Mouse (Mus musculus): ENCODE measurements around the gene Ap1s3. TPM values are rescaled to one million over a fixed set of nuclear protein-coding genes. Genes with fewer than 3 reads are reported as not detected.

The Ap1s3 gene
- 0.35 and 0.62 TPM in 2 replicates for polyA plus RNA-seq (2015; fragmentation: Nextera tagmentation; extraction: Ambion mirVana)

DNA sequence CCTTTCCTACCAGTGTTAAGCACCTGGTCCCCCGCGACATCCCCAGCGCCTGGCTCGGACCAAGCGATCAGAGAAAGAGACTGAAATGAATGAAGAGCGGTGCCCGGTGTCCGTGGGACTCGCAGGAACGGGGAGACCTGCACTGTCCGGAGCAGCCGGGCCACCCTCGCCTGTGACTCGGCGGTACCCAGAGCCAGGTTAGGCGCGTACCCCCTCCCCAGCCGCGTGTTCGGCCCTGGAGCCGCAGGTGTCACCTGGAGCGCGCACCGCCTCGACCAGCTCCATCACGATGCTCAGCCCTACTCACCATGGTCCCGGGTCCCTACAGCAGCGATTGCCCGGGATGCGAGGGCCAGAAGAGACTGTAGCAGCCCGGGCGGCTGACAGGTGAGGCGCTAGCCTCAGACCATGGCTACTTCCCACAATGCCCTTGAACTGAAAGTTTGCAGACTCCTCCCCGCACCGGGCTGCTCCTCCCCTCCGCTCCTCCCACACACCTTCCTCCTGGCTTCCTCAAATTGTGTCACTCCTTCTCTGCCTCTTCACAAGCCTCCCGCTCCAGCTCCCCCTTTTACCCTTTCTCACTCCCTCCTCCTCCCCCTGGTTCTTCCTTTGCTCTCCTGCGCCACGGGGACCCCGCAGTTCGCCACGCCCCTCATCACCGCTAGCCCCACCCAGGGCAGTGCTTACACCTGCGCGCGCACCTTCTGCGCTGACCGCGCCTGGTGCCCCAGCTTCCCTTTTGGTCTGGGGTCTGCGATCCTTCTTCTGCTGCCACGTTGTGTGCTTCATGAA is at the start of gene Ap1s3:
Gene Ap1s3 (minus strand): TSS at position 430 of the 795 bp plus-strand sequence.
- Histone ChIP-seq H3K27ac (ENCODE audit: low read length) (peak within 1 kb of the TSS; percentile 57; the same call in 1 of the 2 replicates), H3K27me3 (replicated peaks; ENCODE audit: control insufficient read depth, insufficient read depth, low read length) (peaks cover 7% of the 10 kb centered on the region; the same call in 1 of the 2 replicates), H3K36me3 (ENCODE audit: control insufficient read depth, insufficient read depth, low read length) (no peaks in the 10 kb centered on the region), H3K4me3 (ENCODE audit: low read length) (peak within 1 kb of the TSS; percentile 63), H3K4me1 (ENCODE audit: control insufficient read depth, insufficient read depth, low read length) (no peaks in the 10 kb centered on the region), H3K9me3 (ENCODE audit: control insufficient read depth, low read length) (no peaks in the 10 kb centered on the region), H3K4me2 (ENCODE audit: low read depth, low read length) (peak within 1 kb of the TSS; percentile 78), H3K9ac (ENCODE audit: low read depth, low read length) (peak within 1 kb of the TSS; percentile 78)
- peak; percentile 97 for ATAC-seq
- WGBS: under 1% methylated on average over 51 of the region's 51 CpGs

- H3K4me1 ChIP-seq (ENCODE audit: control insufficient read depth, insufficient read depth, low read length): no peaks in the 10 kb centered on the region
- H3K9me3 ChIP-seq (ENCODE audit: control insufficient read depth, low read length): no peaks in the 10 kb centered on the region
- H3K4me3 ChIP-seq (ENCODE audit: low read length): no peak overlapping the region
- 92% methylated on average over 13 of the region's 13 CpGs for WGBS
- ATAC-seq: no peak
- H3K36me3 ChIP-seq (ENCODE audit: control insufficient read depth, insufficient read depth, low read length): peaks cover 5% of the 10 kb centered on the region
- H3K27ac ChIP-seq (ENCODE audit: low read length): no peak overlapping the region
- H3K9ac ChIP-seq (ENCODE audit: low read depth, low read length): no peak overlapping the region
- H3K27me3 ChIP-seq (replicated peaks; ENCODE audit: control insufficient read depth, insufficient read depth, low read length): no peaks in the 10 kb centered on the region
- H3K4me2 ChIP-seq (ENCODE audit: low read depth, low read length): no peak overlapping the region
These were observed 42.6 kb upstream of the Ap1s3 start for GRCm38 (mm10) chr1:79714152-79714923.

GRCm38 (mm10) chr1:79713081-79713480 is 41.3 kb upstream of the Ap1s3 start:
- no peak for ATAC-seq
- Histone ChIP-seq H3K9ac (ENCODE audit: low read depth, low read length) (no peak overlapping the region), H3K9me3 (ENCODE audit: control insufficient read depth, low read length) (no peaks in the 10 kb centered on the region), H3K36me3 (ENCODE audit: control insufficient read depth, insufficient read depth, low read length) (peaks cover 5% of the 10 kb centered on the region), H3K4me3 (ENCODE audit: low read length) (no peak overlapping the region), H3K27ac (ENCODE audit: low read length) (no peak overlapping the region), H3K27me3 (replicated peaks; ENCODE audit: control insufficient read depth, insufficient read depth, low read length) (no peaks in the 10 kb centered on the region), H3K4me2 (ENCODE audit: low read depth, low read length) (no peak overlapping the region), H3K4me1 (ENCODE audit: control insufficient read depth, insufficient read depth, low read length) (no peaks in the 10 kb centered on the region)
- 86% methylated on average over 5 of the region's 5 CpGs for WGBS

GRCm38 (mm10) chr1:79711147-79712126 is 39.7 kb upstream of the Ap1s3 start:
- Histone ChIP-seq H3K27me3 (replicated peaks; ENCODE audit: control insufficient read depth, insufficient read depth, low read length) (no peaks in the 10 kb centered on the region), H3K4me3 (ENCODE audit: low read length) (no peak overlapping the region), H3K9ac (ENCODE audit: low read depth, low read length) (no peak overlapping the region), H3K4me2 (ENCODE audit: low read depth, low read length) (no peak overlapping the region), H3K4me1 (ENCODE audit: control insufficient read depth, insufficient read depth, low read length) (no peaks in the 10 kb centered on the region), H3K36me3 (ENCODE audit: control insufficient read depth, insufficient read depth, low read length) (peaks cover 5% of the 10 kb centered on the region), H3K27ac (ENCODE audit: low read length) (no peak overlapping the region), H3K9me3 (ENCODE audit: control insufficient read depth, low read length) (no peaks in the 10 kb centered on the region)
- WGBS: 76% methylated on average over 18 of the region's 18 CpGs
- ATAC-seq: no peak

DNA sequence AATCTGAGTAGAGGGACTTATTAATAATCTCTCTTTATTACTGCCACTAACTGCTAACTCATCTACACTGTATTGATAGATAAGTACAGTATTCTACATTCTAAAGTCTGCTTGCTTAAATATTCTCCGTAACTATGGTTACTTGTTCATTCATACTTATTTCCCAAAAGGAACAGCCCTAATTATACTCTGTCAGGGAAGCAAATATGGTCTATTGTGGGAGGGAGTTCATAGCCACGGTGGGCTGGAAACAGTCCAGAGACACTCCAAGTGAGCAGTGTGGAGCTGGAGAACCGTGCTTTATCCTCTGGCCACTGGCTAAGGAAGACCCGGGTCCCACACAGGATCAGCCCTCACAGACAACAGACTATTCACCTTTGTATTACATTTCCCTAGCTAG is 38.9 kb upstream of the Ap1s3 start:
- Histone ChIP-seq H3K36me3 (ENCODE audit: control insufficient read depth, insufficient read depth, low read length) (peaks cover 5% of the 10 kb centered on the region), H3K9ac (ENCODE audit: low read depth, low read length) (no peak overlapping the region), H3K4me2 (ENCODE audit: low read depth, low read length) (no peak overlapping the region), H3K4me1 (ENCODE audit: control insufficient read depth, insufficient read depth, low read length) (no peaks in the 10 kb centered on the region), H3K27me3 (replicated peaks; ENCODE audit: control insufficient read depth, insufficient read depth, low read length) (no peaks in the 10 kb centered on the region), H3K27ac (ENCODE audit: low read length) (no peak overlapping the region), H3K9me3 (ENCODE audit: control insufficient read depth, low read length) (no peaks in the 10 kb centered on the region), H3K4me3 (ENCODE audit: low read length) (no peak overlapping the region)
- ATAC-seq: no peak
- 55% methylated on average over 4 of the region's 4 CpGs for WGBS

- Histone ChIP-seq H3K36me3 (ENCODE audit: control insufficient read depth, insufficient read depth, low read length) (peaks cover 5% of the 10 kb centered on the region), H3K27ac (ENCODE audit: low read length) (no peak overlapping the region), H3K27me3 (replicated peaks; ENCODE audit: control insufficient read depth, insufficient read depth, low read length) (no peaks in the 10 kb centered on the region), H3K9ac (ENCODE audit: low read depth, low read length) (no peak overlapping the region), H3K4me1 (ENCODE audit: control insufficient read depth, insufficient read depth, low read length) (no peaks in the 10 kb centered on the region), H3K4me2 (ENCODE audit: low read depth, low read length) (no peak overlapping the region), H3K4me3 (ENCODE audit: low read length) (no peak overlapping the region), H3K9me3 (ENCODE audit: control insufficient read depth, low read length) (no peaks in the 10 kb centered on the region)
- ATAC-seq: no peak
- WGBS: 81% methylated on average over 8 of the region's 8 CpGs
These were observed 38.4 kb upstream of the Ap1s3 start for GRCm38 (mm10) chr1:79710216-79710615.

DNA sequence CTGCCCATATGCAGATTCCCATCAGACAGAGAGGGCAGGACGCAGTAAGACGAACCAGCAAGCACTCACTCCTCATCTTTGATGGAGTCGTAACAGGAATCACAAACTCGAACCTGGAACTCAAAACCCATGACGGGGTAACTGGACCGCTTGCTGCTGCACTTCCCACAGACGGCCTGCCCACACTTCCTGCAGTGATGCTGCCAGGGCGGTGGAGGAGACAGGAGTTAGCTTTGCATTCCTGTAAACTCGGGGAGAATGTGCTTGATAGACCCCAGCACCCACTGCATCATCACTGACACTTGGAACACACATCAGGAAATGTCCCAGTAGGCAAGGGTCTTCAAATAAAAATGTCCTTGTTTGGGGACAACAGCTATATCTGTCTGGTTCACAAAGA is 35.6 kb upstream of the Ap1s3 start:
- no peak overlapping the region for H3K4me3 ChIP-seq (ENCODE audit: low read length)
- H3K27ac ChIP-seq (ENCODE audit: low read length): no peak overlapping the region
- no peaks in the 10 kb centered on the region for H3K27me3 ChIP-seq (replicated peaks; ENCODE audit: control insufficient read depth, insufficient read depth, low read length)
- no peak for ATAC-seq
- H3K9me3 ChIP-seq (ENCODE audit: control insufficient read depth, low read length): no peaks in the 10 kb centered on the region
- 88% methylated on average over 9 of the region's 9 CpGs for WGBS
- H3K36me3 ChIP-seq (ENCODE audit: control insufficient read depth, insufficient read depth, low read length): peaks cover 3% of the 10 kb centered on the region; the same call in 1 of the 2 replicates
- no peak overlapping the region for H3K9ac ChIP-seq (ENCODE audit: low read depth, low read length)
- no peaks in the 10 kb centered on the region for H3K4me1 ChIP-seq (ENCODE audit: control insufficient read depth, insufficient read depth, low read length)
- no peak overlapping the region for H3K4me2 ChIP-seq (ENCODE audit: low read depth, low read length)

GRCm38 (mm10) chr1:79706707-79707106 is 34.9 kb upstream of the Ap1s3 start:
- WGBS: 78% methylated on average over 3 of the region's 3 CpGs
- no peak overlapping the region for H3K9ac ChIP-seq (ENCODE audit: low read depth, low read length)
- no peak for ATAC-seq
- H3K27ac ChIP-seq (ENCODE audit: low read length): no peak overlapping the region
- no peaks in the 10 kb centered on the region for H3K4me1 ChIP-seq (ENCODE audit: control insufficient read depth, insufficient read depth, low read length)
- H3K36me3 ChIP-seq (ENCODE audit: control insufficient read depth, insufficient read depth, low read length): peaks cover 3% of the 10 kb centered on the region; the same call in 1 of the 2 replicates
- no peaks in the 10 kb centered on the region for H3K9me3 ChIP-seq (ENCODE audit: control insufficient read depth, low read length)
- H3K4me2 ChIP-seq (ENCODE audit: low read depth, low read length): no peak overlapping the region
- no peak overlapping the region for H3K4me3 ChIP-seq (ENCODE audit: low read length)
- no peaks in the 10 kb centered on the region for H3K27me3 ChIP-seq (replicated peaks; ENCODE audit: control insufficient read depth, insufficient read depth, low read length)

Data from intestine, embryonic 16.5 days (tissue).